Mouse (Mus musculus) hindbrain, embryonic 12.5 days (tissue): ENCODE data around the gene Sdk2. TPM values are rescaled to one million over a fixed set of nuclear protein-coding genes. Genes with fewer than 3 reads are reported as not detected.

Experiments
- ATAC-seq: fragments of 200-750 bp; cut with Nextera tagmentation; 2 replicates; pipeline ENCODE4 v1.8.0; 2017; ENCODE audit warnings: moderate TSS enrichment; ENCODE audit not compliant: low FRiP score
- H3K27ac ChIP-seq: fragments of 300-500 bp; sonication (generic); 2 replicates; pipeline ENCODE4 v1.5.1; 2016; ENCODE audit warnings: mild to moderate bottlenecking
- H3K27me3 ChIP-seq: fragments of 300-500 bp; sonication (generic); 2 replicates; pipeline ENCODE4 v1.6.1; 2016; ENCODE audit warnings: mild to moderate bottlenecking
- H3K36me3 ChIP-seq: fragments of 300-500 bp; sonication (generic); 2 replicates; pipeline ENCODE4 v1.6.1; 2016; ENCODE audit warnings: mild to moderate bottlenecking
- H3K4me1 ChIP-seq: fragments of 300-500 bp; sonication (generic); 2 replicates; pipeline ENCODE4 v1.6.1; 2016
- H3K4me2 ChIP-seq: fragments of 300-500 bp; sonication (generic); replicated peaks from 2 replicates; pipeline ENCODE4 v1.6.1; 2016; ENCODE audit warnings: mild to moderate bottlenecking
- H3K4me3 ChIP-seq: fragments of 300-500 bp; sonication (generic); 2 replicates; pipeline ENCODE4 v1.5.1; 2016; ENCODE audit warnings: mild to moderate bottlenecking
- H3K9ac ChIP-seq: fragments of 300-500 bp; sonication (generic); 2 replicates; pipeline ENCODE4 v1.6.1; 2016; ENCODE audit warnings: mild to moderate bottlenecking, moderate library complexity
- H3K9me3 ChIP-seq: fragments of 300-500 bp; sonication (generic); replicated peaks from 2 replicates; pipeline ENCODE4 v1.6.1; 2016; ENCODE audit warnings: mild to moderate bottlenecking
- WGBS: fragments of 180-500 bp; shearing (Covaris S2); methylation state at CpG from one replicate; pipeline ENCODE4 v1.1.7; 2016; 5-methylcytosine and 5-hydroxymethylcytosine counted together
- polyA plus RNA-seq: library from polyadenylated mRNA; unstranded; fragments of >200 nt; fragmentation: Nextera tagmentation; extraction: Ambion mirVana; gene quantifications from 2 replicates; pipeline ENCODE4 v1.2.1, GENCODE M21; 2016

Gene Sdk2
- polyA plus RNA-seq, 1 experiment from 2014 or later: 7.1 TPM

DNA sequence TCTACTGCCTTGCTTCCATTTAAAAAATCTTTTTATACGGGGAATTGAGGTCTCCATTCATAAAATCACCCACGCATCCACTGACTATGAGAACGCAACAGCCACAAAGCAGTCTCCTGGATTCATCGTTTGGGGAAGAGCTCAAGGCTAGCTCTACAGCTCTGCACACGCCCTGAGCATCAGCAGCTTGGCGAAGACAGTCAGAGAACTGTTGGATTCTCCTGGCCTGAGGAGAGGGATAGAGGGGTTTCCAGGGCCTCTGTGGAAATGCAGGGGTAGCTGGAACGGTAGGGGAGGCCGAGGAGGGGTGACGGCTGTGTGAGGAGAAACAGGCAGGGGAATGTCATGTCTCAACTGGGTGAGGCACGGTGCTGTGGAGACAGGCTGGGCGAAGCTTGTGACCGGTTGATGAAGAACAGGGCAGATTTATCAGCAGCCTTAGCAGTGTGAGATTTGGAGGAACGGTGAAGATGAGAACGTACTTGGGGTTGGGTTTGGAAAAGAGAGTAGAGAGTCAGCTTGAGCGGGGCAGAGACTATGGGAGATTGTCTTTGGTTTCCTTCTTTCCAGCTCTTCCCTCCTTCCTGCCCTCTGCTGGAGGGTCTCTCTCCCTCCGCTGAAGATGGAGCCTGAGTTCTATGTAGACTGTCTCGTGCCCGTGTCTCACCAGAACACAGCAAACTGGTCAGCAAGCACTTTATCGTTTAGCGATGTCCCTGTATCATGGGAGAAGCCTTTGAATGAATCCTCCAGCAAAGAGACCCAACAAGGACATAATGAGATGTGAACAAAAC lies 255.1 kb downstream of the Sdk2 start:
- peaks cover 18% of the 10 kb centered on the region for H3K4me1 ChIP-seq
- WGBS: 63% methylated on average over 20 of the region's 20 CpGs
- no peaks in the 10 kb centered on the region for H3K36me3 ChIP-seq
- no peak overlapping the region for H3K9ac ChIP-seq
- no peak overlapping the region for H3K4me3 ChIP-seq
- peak overlapping the region; percentile 41; the same call in 1 of the 2 replicates for H3K27ac ChIP-seq
- H3K9me3 ChIP-seq: no peaks in the 10 kb centered on the region
- ATAC-seq: no peak
- H3K4me2 ChIP-seq: no peak overlapping the region
- no peaks in the 10 kb centered on the region for H3K27me3 ChIP-seq

DNA sequence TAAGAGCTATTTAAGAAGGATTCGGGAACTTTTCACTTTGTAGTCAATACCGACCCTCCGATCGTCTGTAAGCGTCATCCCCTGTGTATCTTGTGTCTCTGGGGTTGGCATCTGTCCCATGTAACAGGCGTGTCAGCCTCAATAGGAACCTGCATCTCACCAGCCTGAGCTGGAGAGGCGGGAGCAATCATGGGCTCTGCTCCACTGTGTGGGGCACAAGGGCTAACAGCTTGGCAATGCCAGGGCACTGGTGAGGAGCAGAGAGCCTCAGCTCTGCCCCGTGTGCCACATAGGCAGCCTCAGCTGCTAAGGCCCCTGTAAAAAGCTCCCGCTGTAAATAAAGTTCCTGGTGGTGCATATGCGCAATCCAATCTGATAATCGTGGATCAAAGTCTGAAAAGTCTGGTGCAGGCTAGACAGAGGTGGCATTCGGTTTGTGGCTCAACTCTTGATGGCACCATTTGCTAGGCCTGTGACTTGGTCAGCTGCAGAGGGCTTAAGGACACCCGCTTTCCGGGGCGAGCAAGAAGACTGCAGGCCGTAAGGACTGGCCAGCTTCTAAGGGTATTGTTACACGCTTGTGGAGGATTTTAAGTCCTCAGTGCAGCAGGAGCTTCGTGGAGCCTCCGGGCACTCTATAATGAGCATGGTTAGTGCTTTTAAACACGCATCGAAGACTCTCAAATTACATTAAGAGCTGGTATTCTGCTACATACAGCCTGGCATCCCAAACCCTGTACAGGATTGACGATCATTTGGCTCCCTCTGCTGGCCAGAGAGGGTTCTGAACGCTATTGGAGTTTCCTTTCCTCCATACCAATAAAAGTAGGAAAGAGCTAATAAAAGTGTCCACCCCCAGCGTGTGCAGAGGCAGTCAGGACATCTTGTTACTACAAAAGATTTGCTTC lies 256.0 kb downstream of the Sdk2 start:
- H3K9me3 ChIP-seq: no peaks in the 10 kb centered on the region
- H3K4me2 ChIP-seq: 0 out of 2 replicates have a peak overlapping the region, but pooled peaks have one; percentile 22
- H3K4me3 ChIP-seq: no peak overlapping the region
- H3K9ac ChIP-seq: peak overlapping the region; percentile 43; the same call in 1 of the 2 replicates
- H3K36me3 ChIP-seq: no peaks in the 10 kb centered on the region
- H3K27me3 ChIP-seq: no peaks in the 10 kb centered on the region; the same call in 1 of the 2 replicates
- WGBS: 50% methylated on average over 24 of the region's 24 CpGs
- peaks cover 26% of the 10 kb centered on the region for H3K4me1 ChIP-seq
- no peak overlapping the region for H3K27ac ChIP-seq
- ATAC-seq: peak; percentile 78

DNA sequence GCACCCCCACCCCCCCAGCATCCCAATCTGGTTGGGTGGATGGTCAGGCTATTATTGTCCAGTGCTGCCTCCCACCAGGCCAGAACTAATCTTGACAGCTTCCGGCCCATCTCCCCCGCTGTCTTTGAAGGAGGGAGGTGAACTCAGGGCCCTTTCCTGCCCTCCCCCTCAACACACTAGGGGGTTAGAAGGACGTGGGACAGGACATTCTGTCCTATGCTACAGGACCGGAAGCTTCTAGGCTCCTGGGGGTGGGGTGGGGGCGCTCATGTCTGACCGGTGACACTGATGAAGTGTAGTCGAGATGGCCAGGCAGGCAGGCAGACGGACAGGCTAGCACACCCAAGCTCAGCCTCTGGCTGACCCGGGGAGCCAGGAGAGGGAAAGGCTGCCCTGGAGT lies 259.8 kb downstream of the Sdk2 start:
- no peak overlapping the region for H3K27ac ChIP-seq
- peaks cover 42% of the 10 kb centered on the region for H3K4me1 ChIP-seq
- H3K9ac ChIP-seq: no peak overlapping the region
- 19% methylated on average over 9 of the region's 9 CpGs for WGBS
- no peak for ATAC-seq
- no peaks in the 10 kb centered on the region for H3K36me3 ChIP-seq
- no peak overlapping the region for H3K4me3 ChIP-seq
- H3K9me3 ChIP-seq: no peaks in the 10 kb centered on the region
- no peak overlapping the region for H3K4me2 ChIP-seq
- no peaks in the 10 kb centered on the region; the same call in 1 of the 2 replicates for H3K27me3 ChIP-seq

DNA sequence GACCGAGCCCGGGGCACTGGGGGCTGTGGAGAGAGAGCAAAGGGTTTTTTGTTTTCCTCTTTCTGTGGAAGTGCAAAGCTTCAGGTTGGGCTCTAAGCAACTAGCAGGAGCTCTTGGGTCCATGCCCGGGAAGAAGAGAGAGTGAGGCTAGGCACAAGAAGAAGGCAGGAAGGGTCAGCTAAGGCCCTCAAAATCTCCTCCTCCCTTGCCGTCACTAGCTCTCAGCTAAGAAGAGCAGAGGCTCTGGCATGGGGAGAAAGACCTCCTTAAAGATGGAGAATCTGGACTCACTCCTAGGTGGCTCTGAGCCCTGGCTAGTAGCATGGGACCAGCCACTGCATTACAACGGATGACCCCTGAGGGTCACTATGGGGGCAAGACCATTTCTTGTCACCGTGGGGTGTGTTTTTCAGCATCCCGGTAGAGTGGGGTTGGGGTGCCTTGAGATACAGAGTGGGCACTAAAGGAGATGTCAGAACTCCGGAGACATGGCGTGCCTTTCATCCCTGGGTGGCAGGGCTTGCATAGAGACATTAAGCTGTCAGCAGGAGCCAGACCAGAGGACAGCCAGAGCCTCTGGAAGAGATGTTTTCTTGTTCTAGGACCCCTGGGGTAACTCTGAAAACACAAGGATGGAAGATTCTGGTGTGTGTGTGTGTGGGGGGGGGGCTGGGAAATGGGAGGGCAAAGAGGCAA lies 260.3 kb downstream of the Sdk2 start:
- Histone ChIP-seq H3K9me3 (no peaks in the 10 kb centered on the region), H3K4me3 (no peak overlapping the region), H3K36me3 (no peaks in the 10 kb centered on the region), H3K27me3 (no peaks in the 10 kb centered on the region; the same call in 1 of the 2 replicates), H3K4me2 (no peak overlapping the region), H3K27ac (no peak overlapping the region), H3K9ac (no peak overlapping the region), H3K4me1 (peaks cover 42% of the 10 kb centered on the region)
- no peak for ATAC-seq
- WGBS: 36% methylated on average over 9 of the region's 9 CpGs

DNA sequence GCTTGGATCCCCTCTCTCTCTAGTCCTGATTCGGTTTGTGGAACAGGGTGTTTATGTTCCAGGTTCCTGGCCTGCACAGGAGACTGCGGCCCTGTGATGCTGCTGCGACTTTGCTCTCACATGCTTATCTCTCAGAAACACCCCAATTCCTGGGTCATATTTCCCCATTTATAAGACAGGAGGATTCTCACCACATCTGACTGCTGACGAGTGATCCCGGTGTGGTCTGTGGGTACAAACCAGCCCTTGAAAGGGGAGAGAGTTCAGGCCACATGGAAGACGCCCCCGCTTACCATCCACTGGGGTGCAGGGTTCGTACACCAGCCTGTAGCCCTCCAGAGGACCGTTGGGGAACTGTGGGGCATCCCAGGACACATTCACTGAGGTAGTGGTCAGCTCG lies 260.9 kb downstream of the Sdk2 start:
- no peaks in the 10 kb centered on the region; the same call in 1 of the 2 replicates for H3K27me3 ChIP-seq
- no peaks in the 10 kb centered on the region for H3K9me3 ChIP-seq
- H3K4me3 ChIP-seq: no peak overlapping the region
- peaks cover 41% of the 10 kb centered on the region for H3K4me1 ChIP-seq
- ATAC-seq: no peak
- no peaks in the 10 kb centered on the region; the same call in 1 of the 2 replicates for H3K36me3 ChIP-seq
- H3K27ac ChIP-seq: no peak overlapping the region
- no peak overlapping the region for H3K4me2 ChIP-seq
- no peak overlapping the region for H3K9ac ChIP-seq
- WGBS: 68% methylated on average over 10 of the region's 10 CpGs

DNA sequence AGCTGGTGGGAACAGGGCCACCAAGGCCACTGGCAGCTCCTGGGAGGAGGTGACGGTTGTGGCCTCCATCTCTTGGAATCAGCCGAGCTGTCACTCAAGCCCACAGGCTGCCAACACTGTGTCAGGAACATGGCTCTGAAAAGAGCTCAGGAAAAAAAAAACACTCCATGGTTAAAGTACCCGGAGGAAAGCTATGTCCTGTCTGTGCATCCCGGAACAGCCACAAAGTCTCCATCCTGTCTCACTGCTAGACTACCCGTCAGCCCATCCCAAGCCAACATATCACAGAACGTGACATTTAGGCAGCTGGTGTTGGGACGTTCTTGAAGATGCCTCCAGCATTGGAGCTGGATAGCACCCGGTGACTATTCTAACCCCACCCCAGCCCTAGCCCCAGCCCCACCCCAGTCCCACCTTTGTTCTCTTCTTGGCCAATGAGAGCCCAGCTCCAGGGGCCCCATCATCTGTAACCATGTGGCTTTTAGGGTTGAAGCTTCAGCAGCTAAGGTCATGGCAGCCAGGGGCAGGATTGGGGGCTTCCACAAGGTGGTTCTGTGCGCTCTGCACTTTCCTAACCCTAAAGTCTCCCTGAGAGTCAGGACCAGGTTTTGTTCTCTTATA lies 263.4 kb downstream of the Sdk2 start:
- Histone ChIP-seq H3K36me3 (no peaks in the 10 kb centered on the region; the same call in 1 of the 2 replicates), H3K27me3 (no peaks in the 10 kb centered on the region; the same call in 1 of the 2 replicates), H3K9me3 (no peaks in the 10 kb centered on the region), H3K27ac (no peak overlapping the region), H3K4me3 (no peak overlapping the region), H3K9ac (no peak overlapping the region), H3K4me1 (peaks cover 43% of the 10 kb centered on the region), H3K4me2 (no peak overlapping the region)
- WGBS: 74% methylated on average over 9 of the region's 9 CpGs
- no peak for ATAC-seq

DNA sequence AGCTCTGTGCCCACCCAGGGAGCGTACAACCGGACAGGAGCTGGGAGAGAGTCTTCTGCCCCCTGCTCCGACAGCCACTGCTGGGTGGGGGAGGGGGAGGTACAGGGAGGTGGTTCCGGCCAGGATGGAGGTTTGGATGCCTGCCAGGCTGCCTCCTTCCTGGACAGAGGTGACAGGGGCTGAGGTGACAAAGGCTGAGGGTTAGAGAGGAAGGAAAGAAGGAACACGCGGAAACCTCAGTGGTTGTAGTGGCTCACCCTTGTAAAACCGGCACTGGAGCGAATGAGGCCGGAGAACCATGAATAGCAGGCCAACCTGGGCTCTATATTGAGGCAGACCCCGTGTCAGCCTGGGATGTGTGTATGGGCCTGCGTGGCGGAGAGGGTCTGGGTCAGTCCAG lies 264.4 kb downstream of the Sdk2 start:
- Histone ChIP-seq H3K9me3 (no peaks in the 10 kb centered on the region), H3K4me1 (peaks cover 50% of the 10 kb centered on the region), H3K27me3 (no peaks in the 10 kb centered on the region; the same call in 1 of the 2 replicates), H3K9ac (no peak overlapping the region), H3K4me3 (no peak overlapping the region), H3K36me3 (no peaks in the 10 kb centered on the region; the same call in 1 of the 2 replicates), H3K27ac (no peak overlapping the region), H3K4me2 (no peak overlapping the region)
- 52% methylated on average over 12 of the region's 12 CpGs for WGBS
- ATAC-seq: no peak

DNA sequence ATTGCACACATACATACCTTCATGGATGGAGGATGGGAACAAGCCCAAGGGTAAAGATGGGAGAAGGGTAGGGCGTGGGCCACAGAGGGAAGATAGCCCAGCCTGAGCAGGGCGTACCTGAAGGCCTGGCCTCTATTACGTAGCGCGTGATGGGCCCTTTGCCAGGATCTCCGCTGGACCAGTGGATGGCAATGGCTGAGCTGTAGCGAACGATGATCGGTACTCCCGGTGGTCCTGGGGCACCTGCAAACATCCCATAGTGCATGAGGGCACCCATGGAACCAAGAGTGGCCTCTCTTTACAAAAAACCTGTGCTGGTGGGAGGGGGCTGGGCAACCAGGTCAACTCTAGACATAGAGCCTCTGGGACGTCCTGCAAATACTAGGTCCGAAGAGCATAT lies 266.8 kb downstream of the Sdk2 start:
- Histone ChIP-seq H3K4me2 (no peak overlapping the region), H3K4me3 (no peak overlapping the region), H3K36me3 (no peaks in the 10 kb centered on the region; the same call in 1 of the 2 replicates), H3K9ac (no peak overlapping the region), H3K4me1 (peaks cover 47% of the 10 kb centered on the region), H3K9me3 (no peaks in the 10 kb centered on the region), H3K27ac (no peak overlapping the region), H3K27me3 (no peaks in the 10 kb centered on the region)
- no peak for ATAC-seq
- 97% methylated on average over 12 of the region's 12 CpGs for WGBS

DNA sequence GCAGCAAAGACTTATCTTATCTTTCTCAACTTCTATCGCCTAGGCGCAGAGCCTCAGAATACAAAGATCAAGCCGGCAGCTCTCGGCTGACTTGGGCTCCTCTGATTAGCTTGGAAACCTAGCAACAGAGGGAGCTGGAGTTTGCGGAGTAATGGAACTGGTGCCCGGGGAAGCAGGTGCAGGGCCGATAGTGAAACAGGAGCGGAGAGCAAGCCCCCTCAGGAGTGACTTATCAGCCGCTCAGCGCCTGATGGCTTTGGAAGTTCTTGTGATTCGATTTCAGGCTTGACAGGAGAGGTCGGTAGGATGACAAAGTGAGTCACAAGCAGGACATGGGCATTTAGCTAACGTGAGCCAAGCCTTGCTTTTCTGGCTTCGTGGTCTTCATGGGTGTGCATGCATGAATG lies 267.8 kb downstream of the Sdk2 start:
- ATAC-seq: no peak
- Histone ChIP-seq H3K4me1 (peaks cover 47% of the 10 kb centered on the region), H3K27ac (no peak overlapping the region)

DNA sequence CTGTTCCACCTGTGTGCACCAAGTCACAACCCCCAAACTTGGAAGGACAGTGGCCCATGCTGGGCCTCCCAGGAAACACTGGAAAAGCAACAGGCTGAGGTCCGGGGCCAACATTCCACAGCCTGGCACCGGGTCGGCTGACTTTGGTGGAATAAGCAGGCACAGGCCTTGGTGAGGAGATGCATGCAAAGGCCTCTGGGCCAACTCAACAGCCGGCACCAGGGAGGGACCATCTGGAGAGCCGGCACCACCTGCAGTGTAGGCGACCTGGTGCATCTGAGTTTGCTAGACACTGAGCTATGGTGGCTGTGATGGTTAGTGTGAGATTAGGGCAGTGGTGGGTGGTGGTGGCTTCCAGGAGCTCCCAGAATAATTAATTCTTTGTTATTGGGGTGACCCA lies 268.8 kb downstream of the Sdk2 start:
- Histone ChIP-seq H3K4me2 (no peak overlapping the region), H3K9ac (no peak overlapping the region), H3K9me3 (no peaks in the 10 kb centered on the region), H3K27ac (no peak overlapping the region), H3K36me3 (peaks cover 1% of the 10 kb centered on the region; the same call in 1 of the 2 replicates), H3K4me1 (peaks cover 45% of the 10 kb centered on the region), H3K4me3 (no peak overlapping the region), H3K27me3 (no peaks in the 10 kb centered on the region)
- no peak for ATAC-seq
- 62% methylated on average over 6 of the region's 6 CpGs for WGBS

More for the DNA sequence above, 267.8 kb downstream of the Sdk2 start:
- Histone ChIP-seq H3K27me3 (no peaks in the 10 kb centered on the region), H3K4me3 (no peak overlapping the region), H3K36me3 (no peaks in the 10 kb centered on the region; the same call in 1 of the 2 replicates), H3K4me2 (no peak overlapping the region), H3K9me3 (no peaks in the 10 kb centered on the region), H3K9ac (no peak overlapping the region)
- 42% methylated on average over 14 of the region's 14 CpGs for WGBS
